Mouse (Mus musculus): ENCODE data around the gene Dscaml1. TPM values are rescaled to one million over a fixed set of nuclear protein-coding genes. Genes with fewer than 3 reads are reported as not detected.

The Dscaml1 gene
- polyA plus RNA-seq (2017; shearing (Covaris generic)): 0.37 TPM

GRCm38 (mm10) chr9:45426456-45426855, at the start of gene Dscaml1:
Gene Dscaml1 (plus strand): TSS chr9:45426628.

GRCm38 (mm10) chr9:45399434-45399833, 27.0 kb upstream of the Dscaml1 start, which contains the start of gene Fxyd2:
Gene Fxyd2 (plus strand): TSS chr9:45399669.

Other genes with a start within 250 kb of the Dscaml1 start
- gene BC049352, start 244.6 kb upstream of the Dscaml1 start, polyA plus RNA-seq (2017; shearing (Covaris generic)): 0.35 TPM
- gene Tmprss4, start 222.5 kb upstream of the Dscaml1 start, polyA plus RNA-seq (2017; shearing (Covaris generic)): not detected
- 29.7 TPM for gene Il10ra, start 157.5 kb upstream of the Dscaml1 start, polyA plus RNA-seq (2017; shearing (Covaris generic))
- 0.16 TPM for gene Tmprss13, start 107.5 kb upstream of the Dscaml1 start, polyA plus RNA-seq (2017; shearing (Covaris generic))
- gene Fxyd6, start 56.4 kb upstream of the Dscaml1 start, polyA plus RNA-seq (2017; shearing (Covaris generic)): not detected
- not detected for gene Fxyd2, start 27.0 kb upstream of the Dscaml1 start, polyA plus RNA-seq (2017; shearing (Covaris generic))

Data from effector memory CD4-positive, alpha-beta T cell, adult 7 months (primary cell).